Mouse (Mus musculus): ENCODE data around the gene Tmco2. TPM values are rescaled to one million over a fixed set of nuclear protein-coding genes. Genes with fewer than 3 reads are reported as not detected.

Gene Tmco2
- polyA plus RNA-seq (2014; fragmentation: Nextera tagmentation; extraction: Ambion mirVana): not detected in 2 replicates

GRCm38 (mm10) chr4:121109126-121109525 is at the start of gene Tmco2:
Gene Tmco2 (minus strand): TSS chr4:121109226.
- Histone ChIP-seq H3K9me3 (ENCODE audit: control insufficient read depth, low read length) (no peaks in the 10 kb centered on the region), H3K9ac (ENCODE audit: low read depth, low read length) (no peak within 1 kb of the TSS), H3K27me3 (replicated peaks; ENCODE audit: control insufficient read depth, insufficient read depth, low read length) (no peaks in the 10 kb centered on the region), H3K36me3 (ENCODE audit: control insufficient read depth, insufficient read depth, low read length) (no peaks in the 10 kb centered on the region), H3K4me2 (ENCODE audit: low read depth, low read length) (no peak within 1 kb of the TSS), H3K4me1 (ENCODE audit: control insufficient read depth, insufficient read depth, low read length) (no peaks in the 10 kb centered on the region), H3K4me3 (ENCODE audit: low read depth, low read length) (no peak within 1 kb of the TSS), H3K27ac (replicated peaks; ENCODE audit: low read depth, low read length) (no peak within 1 kb of the TSS)
- ATAC-seq (ENCODE audit: low read depth) (no peak), DNase-seq (ENCODE audit: low spot score) (no peak)
- 93% methylated on average over 2 of the region's 2 CpGs for WGBS

- WGBS: 79% methylated on average over 4 of the region's 4 CpGs
- Histone ChIP-seq H3K27ac (replicated peaks; ENCODE audit: low read depth, low read length) (no peak overlapping the region), H3K4me2 (ENCODE audit: low read depth, low read length) (no peak overlapping the region), H3K4me3 (ENCODE audit: low read depth, low read length) (no peak overlapping the region), H3K9ac (ENCODE audit: low read depth, low read length) (no peak overlapping the region), H3K27me3 (replicated peaks; ENCODE audit: control insufficient read depth, insufficient read depth, low read length) (no peaks in the 10 kb centered on the region; the same call in 1 of the 2 replicates), H3K9me3 (ENCODE audit: control insufficient read depth, low read length) (no peaks in the 10 kb centered on the region), H3K4me1 (ENCODE audit: control insufficient read depth, insufficient read depth, low read length) (no peaks in the 10 kb centered on the region; the same call in 1 of the 2 replicates), H3K36me3 (ENCODE audit: control insufficient read depth, insufficient read depth, low read length) (no peaks in the 10 kb centered on the region)
- DNase-seq (ENCODE audit: low spot score) (no peak), ATAC-seq (ENCODE audit: low read depth) (no peak)
Measured at GRCm38 (mm10) chr4:121103304-121103703, 5.7 kb downstream of the Tmco2 start.

- Histone ChIP-seq H3K27me3 (replicated peaks; ENCODE audit: control insufficient read depth, insufficient read depth, low read length) (no peaks in the 10 kb centered on the region; the same call in 1 of the 2 replicates), H3K4me1 (ENCODE audit: control insufficient read depth, insufficient read depth, low read length) (peaks cover 7% of the 10 kb centered on the region), H3K4me2 (ENCODE audit: low read depth, low read length) (peak within 1 kb of the TSS; percentile 83), H3K4me3 (ENCODE audit: low read depth, low read length) (peak within 1 kb of the TSS; percentile 79), H3K27ac (replicated peaks; ENCODE audit: low read depth, low read length) (peak within 1 kb of the TSS; percentile 74; the same call in 1 of the 2 replicates), H3K9ac (ENCODE audit: low read depth, low read length) (peak within 1 kb of the TSS; percentile 79), H3K36me3 (ENCODE audit: control insufficient read depth, insufficient read depth, low read length) (peaks cover 28% of the 10 kb centered on the region), H3K9me3 (ENCODE audit: control insufficient read depth, low read length) (no peaks in the 10 kb centered on the region)
- DNase-seq (ENCODE audit: low spot score) (peak; percentile 95), ATAC-seq (ENCODE audit: low read depth) (peak; percentile 93)
- under 1% methylated on average over 38 of the region's 39 CpGs for WGBS
Measured at GRCm38 (mm10) chr4:121097650-121098378, 11.2 kb downstream of the Tmco2 start, which contains the start of gene Zmpste24. Gene Zmpste24 (minus strand): TSS chr4:121098241.

- no peak for ATAC-seq (ENCODE audit: low read depth)
- Histone ChIP-seq H3K27me3 (replicated peaks; ENCODE audit: control insufficient read depth, insufficient read depth, low read length) (no peaks in the 10 kb centered on the region), H3K4me3 (ENCODE audit: low read depth, low read length) (no peak overlapping the region), H3K36me3 (ENCODE audit: control insufficient read depth, insufficient read depth, low read length) (peaks cover 69% of the 10 kb centered on the region), H3K4me1 (ENCODE audit: control insufficient read depth, insufficient read depth, low read length) (no peaks in the 10 kb centered on the region), H3K9ac (ENCODE audit: low read depth, low read length) (no peak overlapping the region), H3K9me3 (ENCODE audit: control insufficient read depth, low read length) (no peaks in the 10 kb centered on the region), H3K4me2 (ENCODE audit: low read depth, low read length) (no peak overlapping the region), H3K27ac (replicated peaks; ENCODE audit: low read depth, low read length) (no peak overlapping the region)
- WGBS: 90% methylated on average over 4 of the region's 4 CpGs
- no peak for DNase-seq (ENCODE audit: low spot score)
Measured at GRCm38 (mm10) chr4:121090211-121090610, 18.8 kb downstream of the Tmco2 start.

- no peak overlapping the region for H3K9ac ChIP-seq (ENCODE audit: low read depth, low read length)
- DNase-seq (ENCODE audit: low spot score): no peak
- H3K4me2 ChIP-seq (ENCODE audit: low read depth, low read length): no peak overlapping the region
- no peaks in the 10 kb centered on the region for H3K9me3 ChIP-seq (ENCODE audit: control insufficient read depth, low read length)
- H3K27me3 ChIP-seq (replicated peaks; ENCODE audit: control insufficient read depth, insufficient read depth, low read length): no peaks in the 10 kb centered on the region
- 92% methylated on average over 2 of the region's 2 CpGs for WGBS
- peaks cover 72% of the 10 kb centered on the region for H3K36me3 ChIP-seq (ENCODE audit: control insufficient read depth, insufficient read depth, low read length)
- H3K4me3 ChIP-seq (ENCODE audit: low read depth, low read length): no peak overlapping the region
- H3K4me1 ChIP-seq (ENCODE audit: control insufficient read depth, insufficient read depth, low read length): no peaks in the 10 kb centered on the region
- H3K27ac ChIP-seq (replicated peaks; ENCODE audit: low read depth, low read length): no peak overlapping the region
- no peak for ATAC-seq (ENCODE audit: low read depth)
Measured at GRCm38 (mm10) chr4:121088696-121089095, 20.3 kb downstream of the Tmco2 start.

- Histone ChIP-seq H3K36me3 (ENCODE audit: control insufficient read depth, insufficient read depth, low read length) (peaks cover 83% of the 10 kb centered on the region), H3K4me1 (ENCODE audit: control insufficient read depth, insufficient read depth, low read length) (no peaks in the 10 kb centered on the region), H3K27ac (replicated peaks; ENCODE audit: low read depth, low read length) (no peak overlapping the region), H3K4me2 (ENCODE audit: low read depth, low read length) (no peak overlapping the region), H3K9me3 (ENCODE audit: control insufficient read depth, low read length) (no peaks in the 10 kb centered on the region), H3K9ac (ENCODE audit: low read depth, low read length) (no peak overlapping the region), H3K27me3 (replicated peaks; ENCODE audit: control insufficient read depth, insufficient read depth, low read length) (no peaks in the 10 kb centered on the region), H3K4me3 (ENCODE audit: low read depth, low read length) (no peak overlapping the region)
- DNase-seq (ENCODE audit: low spot score) (no peak), ATAC-seq (ENCODE audit: low read depth) (no peak)
Measured at GRCm38 (mm10) chr4:121084506-121084905, 24.5 kb downstream of the Tmco2 start.

GRCm38 (mm10) chr4:121080395-121080794 is 28.6 kb downstream of the Tmco2 start:
- H3K27me3 ChIP-seq (replicated peaks; ENCODE audit: control insufficient read depth, insufficient read depth, low read length): no peaks in the 10 kb centered on the region
- H3K9me3 ChIP-seq (ENCODE audit: control insufficient read depth, low read length): no peaks in the 10 kb centered on the region
- H3K4me2 ChIP-seq (ENCODE audit: low read depth, low read length): no peak overlapping the region
- no peaks in the 10 kb centered on the region for H3K4me1 ChIP-seq (ENCODE audit: control insufficient read depth, insufficient read depth, low read length)
- ATAC-seq (ENCODE audit: low read depth): peak; percentile 74
- no peak overlapping the region for H3K27ac ChIP-seq (replicated peaks; ENCODE audit: low read depth, low read length)
- peaks cover 87% of the 10 kb centered on the region for H3K36me3 ChIP-seq (ENCODE audit: control insufficient read depth, insufficient read depth, low read length)
- no peak overlapping the region for H3K9ac ChIP-seq (ENCODE audit: low read depth, low read length)
- H3K4me3 ChIP-seq (ENCODE audit: low read depth, low read length): no peak overlapping the region
- DNase-seq (ENCODE audit: low spot score): peak; percentile 57
- 65% methylated on average over 1 of the region's 1 CpGs for WGBS

GRCm38 (mm10) chr4:121077915-121078646 is 30.9 kb downstream of the Tmco2 start:
- H3K4me2 ChIP-seq (ENCODE audit: low read depth, low read length): no peak overlapping the region
- H3K27ac ChIP-seq (replicated peaks; ENCODE audit: low read depth, low read length): no peak overlapping the region
- peaks cover 85% of the 10 kb centered on the region for H3K36me3 ChIP-seq (ENCODE audit: control insufficient read depth, insufficient read depth, low read length)
- ATAC-seq (ENCODE audit: low read depth) (no peak), DNase-seq (ENCODE audit: low spot score) (no peak)
- 83% methylated on average over 3 of the region's 3 CpGs for WGBS
- H3K4me3 ChIP-seq (ENCODE audit: low read depth, low read length): no peak overlapping the region
- H3K9me3 ChIP-seq (ENCODE audit: control insufficient read depth, low read length): no peaks in the 10 kb centered on the region
- H3K9ac ChIP-seq (ENCODE audit: low read depth, low read length): no peak overlapping the region
- H3K4me1 ChIP-seq (ENCODE audit: control insufficient read depth, insufficient read depth, low read length): no peaks in the 10 kb centered on the region
- no peaks in the 10 kb centered on the region for H3K27me3 ChIP-seq (replicated peaks; ENCODE audit: control insufficient read depth, insufficient read depth, low read length)

All from embryonic facial prominence, embryonic 14.5 days (tissue).